Mouse (Mus musculus) CH12.LX (cell line): Measurements from ENCODE around the gene Ifrd1. TPM values are rescaled to one million over a fixed set of nuclear protein-coding genes. Genes with fewer than 3 reads are reported as not detected.
"Not testable (repeated sequence)": the region's sequence is repeated elsewhere in the genome, so short reads cannot be mapped to it uniquely, and the experiment has no call there.

Experiments used
- DNase-seq: peaks from one replicate; pipeline ENCODE4 v3.0.0-alpha.2; 2013; ENCODE audit errors: extremely low read depth
- H3K27ac ChIP-seq: 2 replicates; pipeline ENCODE4 v1.5.1; 2012; ENCODE audit warnings: low read depth, mild to moderate bottlenecking, control low read depth, moderate library complexity; ENCODE audit not compliant: insufficient read depth
- H3K27me3 ChIP-seq: replicated peaks from 2 replicates; pipeline ENCODE3; 2012; ENCODE audit warnings: inconsistent platforms
- H3K36me3 ChIP-seq, 2 experiments: replicated peaks in 1 of 2; 2 replicates each; pipeline versions ENCODE3 to v1.6.1; 2012; ENCODE audit warnings: inconsistent platforms in 1 of 2, low read length in 1 of 2, mild to moderate bottlenecking in 1 of 2, mixed read lengths in 1 of 2, moderate library complexity in 1 of 2; ENCODE audit not compliant: control insufficient read depth in 1 of 2, insufficient read depth in 1 of 2
- H3K4me1 ChIP-seq, 2 experiments: 2 replicates each; pipeline ENCODE4 v1.6.1; 2012; ENCODE audit warnings: inconsistent platforms in 1 of 2, moderate library complexity in 1 of 2; ENCODE audit not compliant: insufficient read depth in 2 of 2, control insufficient read depth in 1 of 2
- H3K4me2 ChIP-seq: 2 replicates; pipeline ENCODE4 v1.6.1; 2012; ENCODE audit warnings: low read depth, mild to moderate bottlenecking, control low read depth; ENCODE audit not compliant: poor library complexity, insufficient read depth, severe bottlenecking
- H3K4me3 ChIP-seq, 3 experiments: fragments of 150-350 bp in 1 of 3; sonication (generic) in 1 of 3; replicated peaks in 1 of 3; 2 replicates each; pipeline versions ENCODE3 to v1.5.1; 2011 to 2012; ENCODE audit warnings: low read depth in 2 of 3, low read length in 2 of 3, mild to moderate bottlenecking in 2 of 3, moderate library complexity in 2 of 3, control low read depth in 1 of 3, improper control_type of control experiment in 1 of 3, inconsistent platforms in 1 of 3, mixed read lengths in 1 of 3; ENCODE audit not compliant: poor library complexity in 1 of 3
- H3K79me2 ChIP-seq: replicated peaks from 2 replicates; pipeline ENCODE4 v1.6.1; 2012; ENCODE audit warnings: mild to moderate bottlenecking, moderate library complexity; ENCODE audit not compliant: control insufficient read depth, poor library complexity, insufficient read depth, severe bottlenecking; ENCODE audit errors: extremely low read depth
- H3K9ac ChIP-seq: 2 replicates; pipeline ENCODE4 v1.6.1; 2012; ENCODE audit warnings: low read depth, mild to moderate bottlenecking, control low read depth, moderate library complexity; ENCODE audit not compliant: insufficient read depth
- H3K9me3 ChIP-seq: replicated peaks from 2 replicates; pipeline ENCODE3; 2012; ENCODE audit warnings: low read length, inconsistent platforms, mixed read lengths
- BHLHE40 ChIP-seq: IDR thresholded peaks from 2 replicates; pipeline ENCODE4 v1.6.1; 2011; ENCODE audit warnings: mild to moderate bottlenecking, low read depth, low read length, improper control_type of control experiment
- CTCF ChIP-seq, 2 experiments: IDR thresholded peaks in 1 of 2; conservative IDR thresholded peaks in 1 of 2; 2 replicates each; pipeline ENCODE4 v1.5.1; 2011 to 2012; ENCODE audit warnings: low read depth in 2 of 2, low read length in 2 of 2, improper control_type of control experiment in 1 of 2, inconsistent platforms in 1 of 2, mild to moderate bottlenecking in 1 of 2, moderate library complexity in 1 of 2
- ELF1 ChIP-seq: IDR thresholded peaks from 2 replicates; pipeline ENCODE4 v1.6.1; 2014; ENCODE audit warnings: low read depth, mild to moderate bottlenecking, inconsistent platforms, low read length, improper control_type of control experiment
- IRF4 ChIP-seq: IDR thresholded peaks from 2 replicates; pipeline ENCODE4 v1.6.1; 2014; ENCODE audit warnings: low read depth, mild to moderate bottlenecking, inconsistent platforms, low read length, improper control_type of control experiment
- JUN ChIP-seq: IDR thresholded peaks from 2 replicates; pipeline ENCODE4 v1.6.1; 2011; ENCODE audit warnings: low read depth, mild to moderate bottlenecking, low read length, improper control_type of control experiment, moderate library complexity; ENCODE audit not compliant: insufficient read depth
- MAFK ChIP-seq: IDR thresholded peaks from 2 replicates; pipeline ENCODE4 v1.6.1; 2011; ENCODE audit warnings: low read length, improper control_type of control experiment; ENCODE audit not compliant: insufficient replicate concordance
- MAX ChIP-seq: IDR thresholded peaks from 2 replicates; pipeline ENCODE4 v1.6.1; 2011; ENCODE audit warnings: low read length, improper control_type of control experiment
- MAZ ChIP-seq: IDR thresholded peaks from 2 replicates; pipeline ENCODE4 v1.6.1; 2012; ENCODE audit warnings: low read depth, mild to moderate bottlenecking, inconsistent platforms, low read length, improper control_type of control experiment, moderate library complexity
- MEF2A ChIP-seq: IDR thresholded peaks from 2 replicates; pipeline ENCODE4 v1.6.1; 2014; ENCODE audit warnings: low read depth, mild to moderate bottlenecking, inconsistent platforms, low read length, improper control_type of control experiment, borderline replicate concordance
- MYC ChIP-seq: IDR thresholded peaks from 2 replicates; pipeline ENCODE4 v1.6.1; 2011; ENCODE audit warnings: low read depth, mild to moderate bottlenecking, improper control_type of control experiment, low read length
- RAD21 ChIP-seq: IDR thresholded peaks from 2 replicates; pipeline ENCODE4 v1.6.1; 2011; ENCODE audit warnings: low read depth, mild to moderate bottlenecking, low read length, improper control_type of control experiment, moderate library complexity
- RCOR1 ChIP-seq: conservative IDR thresholded peaks from 2 replicates; pipeline ENCODE4 v1.6.1; 2012; ENCODE audit warnings: low read depth, mild to moderate bottlenecking, inconsistent platforms, low read length, improper control_type of control experiment
- SMC3 ChIP-seq: IDR thresholded peaks from 2 replicates; pipeline ENCODE4 v1.6.1; 2011; ENCODE audit warnings: low read depth, low read length, improper control_type of control experiment
- TCF12 ChIP-seq: IDR thresholded peaks from 2 replicates; pipeline ENCODE4 v1.6.1; 2014; ENCODE audit warnings: low read depth, mild to moderate bottlenecking, inconsistent platforms, low read length, improper control_type of control experiment
- ZC3H11A ChIP-seq: IDR thresholded peaks from 2 replicates; pipeline ENCODE4 v1.6.1; 2012; ENCODE audit warnings: low read depth, mild to moderate bottlenecking, inconsistent platforms, low read length, improper control_type of control experiment
- dilution Hi-C: fragments of 300-500 bp; cut with MboI; formaldehyde crosslinking; loops from 2 replicates; pipeline ENCODE4 v1.14.3; 2020; ENCODE audit warnings: low sequenced_read_pairs; ENCODE audit not compliant: extremely low pct_unique_long_range_greater_than_20kb, extremely low pct_ligation_motif_present
- in situ Hi-C: fragments of 300-500 bp; cut with MboI; formaldehyde crosslinking; loops from 3 replicates; pipeline ENCODE4 v1.14.3; 2019; ENCODE audit warnings: low sequenced_read_pairs, low pct_ligation_motif_present, low pct_unique_long_range_greater_than_20kb, mixed read lengths
- polyA plus RNA-seq: library from polyadenylated mRNA; unstranded; fragments of >175 nt; gene quantifications from 2 replicates; pipeline ENCODE4 v1.2.1, GENCODE M21; 2012; ENCODE audit warnings: low read depth; ENCODE audit not compliant: insufficient read length
- total RNA-seq, 2 experiments: library from RNA; depleted of rRNA; stranded (reverse); fragments of 300-350 nt in 1 of 2; fragments of >200 nt in 1 of 2; gene quantifications; 2 replicates each; pipeline ENCODE4 v1.2.3; 2012 to 2014

The Ifrd1 gene
- total and polyA plus RNA-seq, 3 experiments = 105 to 427 (median 269) TPM

GRCm38 (mm10) chr12:40177089-40177488 is 71.2 kb downstream of the Ifrd1 start:
- DNase-seq = peak; percentile 45
- TF ChIP-seq MEF2A (no peak), SMC3 (peak; percentile 78), IRF4 (0 out of 2 replicates have a peak, but pooled peaks have one; percentile 14), MAZ (0 out of 2 replicates have a peak, but pooled peaks have one; percentile 34), ELF1 (0 out of 2 replicates have a peak, but pooled peaks have one; percentile 17), TCF12 (peak; percentile 19; the same call in 1 of the 2 replicates), RCOR1 (no peak), CTCF (conservative IDR thresholded peaks at IDR 0.05 in 1 of 2, IDR thresholded peaks at IDR 0.05 in 1 of 2; ENCODE audit: low read depth in 2 of 2, low read length in 2 of 2) (peak; percentile 49 to 77; a peak in 3 of 4 replicates), RAD21 (peak; percentile 41)
- TF ChIP-seq, all 38 proteins: peak for 7
- dilution Hi-C loops (no loop called here), in situ Hi-C loops (loop anchor here (5.0 kb wide), 1 partner anchor 650 kb away; no protein-coding TSS in a partner anchor)
- H3K4me2 ChIP-seq = no peak overlapping the region; the same call in 1 of the 2 replicates
- no peaks in the 10 kb centered on the region for H3K36me3 ChIP-seq
- peaks cover 3% of the 10 kb centered on the region for H3K9me3 ChIP-seq
- H3K27ac ChIP-seq = no peak overlapping the region
- no peaks in the 10 kb centered on the region for H3K4me1 ChIP-seq
- no peaks in the 10 kb centered on the region for H3K79me2 ChIP-seq
- H3K27me3 ChIP-seq = no peaks in the 10 kb centered on the region
- H3K4me3 ChIP-seq = no peak overlapping the region
- H3K9ac ChIP-seq = no peak overlapping the region

- in situ Hi-C loops = loop anchor here (5.0 kb wide), 1 partner anchor 651 kb away; no protein-coding TSS in a partner anchor
- no peak overlapping the region for H3K4me3 ChIP-seq
- no peak for DNase-seq
- H3K9ac ChIP-seq = no peak overlapping the region
- H3K27me3 ChIP-seq = no peaks in the 10 kb centered on the region
- no peaks in the 10 kb centered on the region for H3K79me2 ChIP-seq
- no peaks in the 10 kb centered on the region for H3K36me3 ChIP-seq
- H3K4me1 ChIP-seq = no peaks in the 10 kb centered on the region
- TF ChIP-seq RAD21 = no peak
- no peak for TF ChIP-seq JUN
- no peak for TF ChIP-seq MAFK
- no peak for TF ChIP-seq SMC3
- no peak for TF ChIP-seq MYC
- TF ChIP-seq ZC3H11A = no peak
- TF ChIP-seq MAX = no peak
- no peak for TF ChIP-seq BHLHE40
- TF ChIP-seq, all 38 proteins: peak for 0
- Histone ChIP-seq H3K27ac (no peak overlapping the region), H3K9me3 (peaks cover 1% of the 10 kb centered on the region), H3K4me2 (no peak overlapping the region)
- dilution Hi-C loops = no loop called here
Observed at GRCm38 (mm10) chr12:40176158-40176557, 72.1 kb downstream of the Ifrd1 start.

- in situ Hi-C loops = loop anchor here (5.0 kb wide), 1 partner anchor 652 kb away; no protein-coding TSS in a partner anchor
- H3K4me1 ChIP-seq, H3K4me2 ChIP-seq, H3K9ac ChIP-seq, H3K9me3 ChIP-seq, H3K36me3 ChIP-seq, H3K4me3 ChIP-seq, dilution Hi-C loops, DNase-seq, H3K27ac ChIP-seq, H3K27me3 ChIP-seq, H3K79me2 ChIP-seq: not testable (repeated sequence)
Observed at GRCm38 (mm10) chr12:40175171-40175570, 73.1 kb downstream of the Ifrd1 start.
